Mouse (Mus musculus) testis, adult 2 months (tissue): ENCODE results near the gene Fbrs.

Source experiments
- CTCF ChIP-seq: fragments of 200-500 bp; IDR thresholded peaks from 2 replicates; pipeline ENCODE4 v1.5.1; 2012; ENCODE audit warnings: low read depth, mild to moderate bottlenecking, inconsistent platforms, low read length, moderate library complexity; ENCODE audit not compliant: control insufficient read depth, insufficient read depth, insufficient replicate concordance
- POLR2A ChIP-seq: fragments of 200-500 bp; IDR thresholded peaks from 2 replicates; pipeline ENCODE4 v1.6.1; 2012; ENCODE audit warnings: low read depth, mild to moderate bottlenecking, inconsistent platforms, low read length, moderate library complexity; ENCODE audit not compliant: control insufficient read depth

GRCm38 (mm10) chr7:127437724-127438123, 41.3 kb upstream of the Fbrs start:
- TF ChIP-seq CTCF (peak; percentile 72; the same call in 1 of the 2 replicates), POLR2A (no peak)
